Mouse (Mus musculus): Measurements from ENCODE around the gene Cadm4. TPM values are rescaled to one million over a fixed set of nuclear protein-coding genes. Genes with fewer than 3 reads are reported as not detected.
"Not testable (repeated sequence)": the region's sequence is repeated elsewhere in the genome, so short reads cannot be mapped to it uniquely, and the experiment has no call there.

Gene Cadm4
- total and polyA plus RNA-seq, 3 experiments, result 14.0 to 20.4 (median 14.7) TPM

- Histone ChIP-seq H3K4me3 (no peak overlapping the region), H3K27ac (no peak overlapping the region), H3K27me3 (ENCODE audit: control insufficient read depth, insufficient read depth, low read length) (no peaks in the 10 kb centered on the region), H3K79me2 (replicated peaks; ENCODE audit: control insufficient read depth, insufficient read depth, low read length) (no peaks in the 10 kb centered on the region), H3K36me3 (ENCODE audit: control insufficient read depth, insufficient read depth, low read length) (no peaks in the 10 kb centered on the region), H3K4me1 (ENCODE audit: control insufficient read depth, insufficient read depth, low read length) (no peaks in the 10 kb centered on the region), H3K9ac (ENCODE audit: low read depth, low read length) (no peak overlapping the region)
- intact Hi-C loops (cut with DNase I), result loop anchor here (5.0 kb wide), 1 partner anchor 183 kb away; no protein-coding TSS in a partner anchor
- no peak for TF ChIP-seq EP300 (IDR thresholded peaks at IDR 0.05; ENCODE audit: insufficient read depth, low read depth, low read length)
- no peak for TF ChIP-seq POLR2A (IDR thresholded peaks at IDR 0.05; ENCODE audit: insufficient read depth, low read depth, low read length)
- TF ChIP-seq CTCF (IDR thresholded peaks at IDR 0.05), result no peak
- 77% methylated on average over 5 of the region's 5 CpGs for WGBS
- DNase-seq, result no peak
Observed at GRCm38 (mm10) chr7:24478911-24479310, 2.9 kb upstream of the Cadm4 start.

GRCm38 (mm10) chr7:24479685-24480084 lies 2.1 kb upstream of the Cadm4 start:
- H3K4me1 ChIP-seq (ENCODE audit: control insufficient read depth, insufficient read depth, low read length), result no peaks in the 10 kb centered on the region
- no peak for DNase-seq
- intact Hi-C loops (cut with DNase I), result loop anchor here (5.0 kb wide), 1 partner anchor 183 kb away; no protein-coding TSS in a partner anchor
- no peaks in the 10 kb centered on the region for H3K79me2 ChIP-seq (replicated peaks; ENCODE audit: control insufficient read depth, insufficient read depth, low read length)
- no peaks in the 10 kb centered on the region for H3K36me3 ChIP-seq (ENCODE audit: control insufficient read depth, insufficient read depth, low read length)
- H3K4me3 ChIP-seq, result no peak overlapping the region
- H3K27me3 ChIP-seq (ENCODE audit: control insufficient read depth, insufficient read depth, low read length), result no peaks in the 10 kb centered on the region
- no peak overlapping the region for H3K9ac ChIP-seq (ENCODE audit: low read depth, low read length)
- TF ChIP-seq CTCF (IDR thresholded peaks at IDR 0.05), result no peak
- no peak for TF ChIP-seq EP300 (IDR thresholded peaks at IDR 0.05; ENCODE audit: insufficient read depth, low read depth, low read length)
- TF ChIP-seq POLR2A (IDR thresholded peaks at IDR 0.05; ENCODE audit: insufficient read depth, low read depth, low read length), result no peak
- H3K27ac ChIP-seq, result no peak overlapping the region
- WGBS, result 93% methylated on average over 2 of the region's 2 CpGs

DNA sequence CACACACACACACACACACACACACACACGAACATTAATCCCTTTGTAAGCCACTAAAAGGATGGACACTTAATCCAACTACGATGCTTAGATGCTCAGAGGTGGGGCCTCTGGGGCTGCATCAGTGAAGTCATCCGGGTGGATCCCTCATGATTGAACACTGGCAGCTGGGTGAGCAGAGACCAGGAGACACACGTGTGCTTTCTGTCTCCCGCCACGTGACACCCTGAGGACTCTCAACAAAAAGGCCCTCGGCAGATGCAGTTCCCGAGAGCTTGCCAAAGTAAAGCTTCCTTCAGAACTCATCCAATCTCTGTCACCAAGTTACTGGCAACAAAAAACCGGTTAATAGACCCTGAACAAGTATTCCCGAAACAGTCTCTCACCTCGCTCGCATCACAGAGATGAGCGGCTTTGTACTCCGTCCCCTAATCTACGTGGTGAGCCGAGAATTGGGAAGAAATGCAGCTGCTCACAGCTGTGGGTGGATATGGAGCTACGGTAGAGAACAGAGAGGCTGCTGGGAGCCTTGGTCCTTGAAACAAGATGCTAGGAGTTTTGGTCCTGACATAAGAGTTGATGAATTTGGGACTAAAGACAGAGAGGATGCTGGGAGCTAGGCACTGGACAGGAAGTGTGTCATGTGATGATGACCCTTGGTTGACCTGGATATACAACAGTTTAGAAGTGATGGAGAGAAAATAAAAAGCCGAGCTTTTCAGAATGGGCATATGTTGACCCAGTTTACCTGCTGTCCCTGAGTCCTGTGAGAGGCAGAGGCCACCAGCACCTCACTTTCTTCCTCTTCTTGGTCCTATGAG lies 1.5 kb upstream of the Cadm4 start:
- Histone ChIP-seq H3K36me3 (ENCODE audit: control insufficient read depth, insufficient read depth, low read length) (no peaks in the 10 kb centered on the region), H3K79me2 (replicated peaks; ENCODE audit: control insufficient read depth, insufficient read depth, low read length) (no peaks in the 10 kb centered on the region), H3K27ac (no peak overlapping the region), H3K4me3 (no peak overlapping the region), H3K9ac (ENCODE audit: low read depth, low read length) (no peak overlapping the region), H3K4me1 (ENCODE audit: control insufficient read depth, insufficient read depth, low read length) (no peaks in the 10 kb centered on the region), H3K27me3 (ENCODE audit: control insufficient read depth, insufficient read depth, low read length) (no peaks in the 10 kb centered on the region)
- 49% methylated on average over 18 of the region's 18 CpGs for WGBS
- TF ChIP-seq POLR2A (IDR thresholded peaks at IDR 0.05; ENCODE audit: insufficient read depth, low read depth, low read length), result no peak
- TF ChIP-seq EP300 (IDR thresholded peaks at IDR 0.05; ENCODE audit: insufficient read depth, low read depth, low read length), result no peak
- TF ChIP-seq CTCF (IDR thresholded peaks at IDR 0.05), result no peak
- intact Hi-C loops (cut with DNase I), result no loop called here
- DNase-seq, result no peak

- intact Hi-C loops (cut with DNase I), result no loop called here
- H3K27ac ChIP-seq, result no peak overlapping the region
- TF ChIP-seq POLR2A (IDR thresholded peaks at IDR 0.05; ENCODE audit: insufficient read depth, low read depth, low read length) (no peak), CTCF (IDR thresholded peaks at IDR 0.05) (no peak), EP300 (IDR thresholded peaks at IDR 0.05; ENCODE audit: insufficient read depth, low read depth, low read length) (no peak)
- H3K4me3 ChIP-seq, result peak overlapping the region; percentile 59
- no peaks in the 10 kb centered on the region for H3K27me3 ChIP-seq (ENCODE audit: control insufficient read depth, insufficient read depth, low read length)
- no peak overlapping the region for H3K9ac ChIP-seq (ENCODE audit: low read depth, low read length)
- H3K4me1 ChIP-seq (ENCODE audit: control insufficient read depth, insufficient read depth, low read length), result no peaks in the 10 kb centered on the region
- no peaks in the 10 kb centered on the region for H3K36me3 ChIP-seq (ENCODE audit: control insufficient read depth, insufficient read depth, low read length)
- WGBS, result 21% methylated on average over 14 of the region's 14 CpGs
- no peaks in the 10 kb centered on the region for H3K79me2 ChIP-seq (replicated peaks; ENCODE audit: control insufficient read depth, insufficient read depth, low read length)
- DNase-seq, result no peak
Observed at GRCm38 (mm10) chr7:24480986-24481473, 793 bp upstream of the Cadm4 start.

DNA sequence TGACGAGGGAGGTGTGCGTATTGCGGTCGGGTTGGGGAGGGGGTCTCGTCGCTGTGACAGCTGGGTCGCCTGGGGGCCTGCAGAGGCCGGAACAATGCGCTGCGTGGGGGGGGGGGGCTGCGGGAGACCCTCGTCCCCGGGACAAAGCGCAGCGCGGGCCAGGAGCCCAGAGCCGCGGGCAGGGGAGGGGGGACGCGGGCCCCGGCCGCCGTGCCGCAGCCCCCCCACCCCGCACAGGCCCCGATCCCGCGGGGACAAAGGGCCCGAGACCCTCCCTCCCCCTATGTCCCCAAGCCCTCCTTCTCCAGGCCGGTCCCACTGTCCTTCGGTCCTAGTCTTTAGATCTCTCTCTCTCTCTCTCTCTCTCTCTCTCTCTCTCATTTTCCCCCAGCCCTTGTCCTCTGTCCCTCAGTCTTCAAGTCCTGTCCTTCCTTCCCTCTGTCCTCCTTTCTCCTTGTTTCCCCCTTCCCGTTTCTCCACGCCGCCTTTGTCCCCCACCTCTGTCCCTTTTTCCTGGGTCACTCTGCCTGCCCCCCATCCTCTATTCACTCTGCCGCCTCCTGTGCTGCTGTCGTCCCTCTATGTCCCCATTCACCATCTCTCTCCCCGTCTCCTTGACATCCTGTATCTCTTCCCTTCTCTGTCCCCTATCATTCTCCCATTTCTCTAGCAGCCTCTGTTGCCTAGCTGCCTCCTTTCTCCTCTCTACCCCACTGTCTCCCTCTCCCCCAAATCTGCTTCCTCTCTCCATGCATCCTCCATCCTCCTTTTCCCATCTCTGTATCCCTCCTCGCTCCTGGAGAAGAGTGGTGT lies 591 bp downstream of the Cadm4 start:
- no peak overlapping the region for H3K27ac ChIP-seq
- WGBS, result 5% methylated on average over 21 of the region's 38 CpGs
- H3K27me3 ChIP-seq (ENCODE audit: control insufficient read depth, insufficient read depth, low read length), result no peaks in the 10 kb centered on the region
- peaks cover 2% of the 10 kb centered on the region; the same call in 1 of the 2 replicates for H3K79me2 ChIP-seq (replicated peaks; ENCODE audit: control insufficient read depth, insufficient read depth, low read length)
- peak overlapping the region; percentile 71 for H3K9ac ChIP-seq (ENCODE audit: low read depth, low read length)
- H3K4me3 ChIP-seq, result peak overlapping the region; percentile 59; the same call in 1 of the 2 replicates
- intact Hi-C loops (cut with DNase I), result loop anchor here (2.0 kb wide), 1 partner anchor 24 kb away; the partner anchor contains the start of gene Zfp428
- no peak for DNase-seq
- TF ChIP-seq EP300 (IDR thresholded peaks at IDR 0.05; ENCODE audit: insufficient read depth, low read depth, low read length) (no peak), POLR2A (IDR thresholded peaks at IDR 0.05; ENCODE audit: insufficient read depth, low read depth, low read length) (no peak), CTCF (IDR thresholded peaks at IDR 0.05) (no peak)
- H3K36me3 ChIP-seq (ENCODE audit: control insufficient read depth, insufficient read depth, low read length), result no peaks in the 10 kb centered on the region
- H3K4me1 ChIP-seq (ENCODE audit: control insufficient read depth, insufficient read depth, low read length), result no peaks in the 10 kb centered on the region

GRCm38 (mm10) chr7:24483291-24483690 lies 1.5 kb downstream of the Cadm4 start:
- H3K4me3 ChIP-seq; H3K79me2 ChIP-seq (replicated peaks; ENCODE audit: control insufficient read depth, insufficient read depth, low read length); H3K9ac ChIP-seq (ENCODE audit: low read depth, low read length); DNase-seq; H3K36me3 ChIP-seq (ENCODE audit: control insufficient read depth, insufficient read depth, low read length); H3K27me3 ChIP-seq (ENCODE audit: control insufficient read depth, insufficient read depth, low read length); H3K27ac ChIP-seq; H3K4me1 ChIP-seq (ENCODE audit: control insufficient read depth, insufficient read depth, low read length): not testable (repeated sequence)
- intact Hi-C loops (cut with DNase I), result loop anchor here (2.0 kb wide), 1 partner anchor 24 kb away; the partner anchor contains the start of gene Zfp428
- WGBS, result 49% methylated on average over 6 of the region's 6 CpGs

All from heart, adult 2 months (tissue).